Mouse (Mus musculus) testis, adult 2 months (tissue): ENCODE data around the gene Fchsd2.

ENCODE experiments used
- CTCF ChIP-seq: fragments of 200-500 bp; IDR thresholded peaks from 2 replicates; pipeline ENCODE4 v1.5.1; 2012; ENCODE audit warnings: low read depth, mild to moderate bottlenecking, inconsistent platforms, low read length, moderate library complexity; ENCODE audit not compliant: control insufficient read depth, insufficient read depth, insufficient replicate concordance
- POLR2A ChIP-seq: fragments of 200-500 bp; IDR thresholded peaks from 2 replicates; pipeline ENCODE4 v1.6.1; 2012; ENCODE audit warnings: low read depth, mild to moderate bottlenecking, inconsistent platforms, low read length, moderate library complexity; ENCODE audit not compliant: control insufficient read depth

DNA sequence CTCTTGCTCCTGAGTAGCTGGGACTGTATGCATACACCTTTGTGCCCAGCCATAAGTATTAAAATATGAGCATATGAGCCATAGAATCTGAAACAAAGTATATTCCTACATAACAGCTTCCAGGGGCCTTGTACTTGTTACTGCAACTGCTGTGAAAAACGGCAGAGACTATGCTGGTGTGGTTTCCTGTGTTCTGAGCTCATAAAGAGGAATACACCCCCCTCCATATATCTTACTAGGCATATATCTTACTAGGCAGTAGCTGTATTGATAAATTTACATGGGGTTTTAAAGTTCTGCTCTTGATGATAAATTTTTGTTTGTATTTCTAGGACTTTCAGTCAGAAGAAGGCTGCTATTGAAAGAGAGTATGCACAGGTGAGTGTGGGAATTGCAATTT lies 46.2 kb downstream of the Fchsd2 start:
- TF ChIP-seq CTCF (no peak), POLR2A (no peak)
